Mouse (Mus musculus): ENCODE data around the gene Rfx5. TPM values are rescaled to one million over a fixed set of nuclear protein-coding genes. Genes with fewer than 3 reads are reported as not detected.

Rfx5 gene
- polyA plus RNA-seq, 1 experiment from 2014 or later, result 6.9 TPM

DNA sequence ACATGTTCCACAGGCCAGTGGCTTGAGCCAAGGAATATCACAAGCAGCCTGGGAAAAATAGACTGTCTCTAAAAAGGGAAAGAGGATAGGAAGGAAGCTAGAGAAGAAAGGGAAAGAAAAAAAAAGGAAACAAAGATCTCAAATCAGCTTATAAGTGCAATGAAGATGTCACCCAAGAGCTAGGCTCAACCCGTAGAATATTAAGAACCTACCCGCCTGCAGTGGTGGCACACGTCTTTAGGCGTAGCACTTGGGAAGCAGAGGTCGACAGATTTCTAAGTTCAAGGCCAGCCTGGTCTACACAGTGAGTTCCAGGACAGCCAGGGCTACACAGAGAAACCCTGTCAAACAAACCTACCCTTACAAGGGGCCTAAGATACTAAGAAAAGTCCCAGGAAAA, 19.7 kb downstream of the Rfx5 start:
- Histone ChIP-seq H3K27me3 (replicated peaks) (no peaks in the 10 kb centered on the region), H3K27ac (no peak overlapping the region), H3K4me3 (replicated peaks) (no peak overlapping the region; the same call in 1 of the 2 replicates), H3K9me3 (no peaks in the 10 kb centered on the region), H3K36me3 (no peaks in the 10 kb centered on the region), H3K9ac (no peak overlapping the region), H3K4me2 (replicated peaks) (peak overlapping the region; percentile 73; the same call in 1 of the 2 replicates), H3K4me1 (replicated peaks) (peaks cover 12% of the 10 kb centered on the region; the same call in 1 of the 2 replicates)
- WGBS, result 79% methylated on average over 5 of the region's 5 CpGs
- ATAC-seq, result no peak

DNA sequence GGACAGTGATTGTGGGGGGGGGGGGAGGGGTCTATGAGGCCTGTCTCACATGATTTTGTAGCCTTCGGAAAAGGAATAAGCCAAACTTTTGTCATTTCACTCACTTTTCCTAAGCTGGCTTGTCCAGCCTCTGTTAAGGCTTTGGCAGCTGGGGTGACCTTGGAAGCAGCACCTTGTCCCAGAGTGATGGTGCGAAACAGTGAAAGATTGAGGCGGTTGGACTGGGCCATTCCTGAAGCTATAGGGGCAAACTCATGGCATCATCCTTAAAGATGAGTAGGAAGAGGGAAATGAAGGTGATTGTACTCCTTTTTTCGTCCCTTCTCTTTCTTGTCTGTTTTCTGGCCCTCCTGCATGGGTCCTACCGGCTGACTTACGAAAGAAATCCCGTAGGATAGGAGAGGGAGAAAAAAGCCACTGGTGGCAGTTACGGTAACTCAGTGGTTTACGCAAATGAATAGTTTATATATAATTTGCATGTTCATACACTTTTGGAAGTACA, 20.2 kb downstream of the Rfx5 start:
- ATAC-seq, result peak; percentile 51
- Histone ChIP-seq H3K4me2 (replicated peaks) (peak overlapping the region; percentile 73), H3K4me3 (replicated peaks) (peak overlapping the region; percentile 87), H3K27me3 (replicated peaks) (no peaks in the 10 kb centered on the region), H3K27ac (no peak overlapping the region; the same call in 1 of the 2 replicates), H3K4me1 (replicated peaks) (peaks cover 12% of the 10 kb centered on the region; the same call in 1 of the 2 replicates), H3K9me3 (no peaks in the 10 kb centered on the region), H3K9ac (peak overlapping the region; percentile 60), H3K36me3 (no peaks in the 10 kb centered on the region)
- WGBS, result 17% methylated on average over 9 of the region's 9 CpGs

- Histone ChIP-seq H3K4me2 (replicated peaks) (peak within 1 kb of the TSS; percentile 73), H3K4me1 (replicated peaks) (peaks cover 12% of the 10 kb centered on the region; the same call in 1 of the 2 replicates), H3K9me3 (no peaks in the 10 kb centered on the region), H3K4me3 (replicated peaks) (peak within 1 kb of the TSS; percentile 87), H3K36me3 (no peaks in the 10 kb centered on the region), H3K27ac (peak within 1 kb of the TSS; percentile 96), H3K27me3 (replicated peaks) (no peaks in the 10 kb centered on the region), H3K9ac (peak within 1 kb of the TSS; percentile 90)
- WGBS, result under 1% methylated on average over 57 of the region's 57 CpGs
- peak; percentile 96 for ATAC-seq
Measured at GRCm38 (mm10) chr3:94974528-94975422, 20.9 kb downstream of the Rfx5 start, which contains the start of gene Pi4kb. Gene Pi4kb, plus strand, starts transcription at chr3:94974731.

GRCm38 (mm10) chr3:94984312-94984711, 30.4 kb downstream of the Rfx5 start:
- no peak overlapping the region for H3K4me2 ChIP-seq (replicated peaks)
- no peak overlapping the region for H3K27ac ChIP-seq
- no peak for ATAC-seq
- H3K36me3 ChIP-seq, result peaks cover 5% of the 10 kb centered on the region; the same call in 1 of the 2 replicates
- 92% methylated on average over 11 of the region's 11 CpGs for WGBS
- H3K27me3 ChIP-seq (replicated peaks), result no peaks in the 10 kb centered on the region
- H3K4me3 ChIP-seq (replicated peaks), result no peak overlapping the region
- H3K9ac ChIP-seq, result no peak overlapping the region
- no peaks in the 10 kb centered on the region for H3K9me3 ChIP-seq
- peaks cover 22% of the 10 kb centered on the region for H3K4me1 ChIP-seq (replicated peaks)

GRCm38 (mm10) chr3:94985513-94985912, 31.6 kb downstream of the Rfx5 start:
- H3K36me3 ChIP-seq, result peaks cover 5% of the 10 kb centered on the region
- H3K9me3 ChIP-seq, result no peaks in the 10 kb centered on the region
- no peak overlapping the region for H3K9ac ChIP-seq
- ATAC-seq, result no peak
- H3K4me2 ChIP-seq (replicated peaks), result no peak overlapping the region
- WGBS, result 95% methylated on average over 2 of the region's 2 CpGs
- H3K27me3 ChIP-seq (replicated peaks), result no peaks in the 10 kb centered on the region
- H3K4me3 ChIP-seq (replicated peaks), result no peak overlapping the region
- peaks cover 29% of the 10 kb centered on the region for H3K4me1 ChIP-seq (replicated peaks)
- H3K27ac ChIP-seq, result no peak overlapping the region

- Histone ChIP-seq H3K9ac (no peak overlapping the region), H3K4me3 (replicated peaks) (no peak overlapping the region)
- ATAC-seq, result peak; percentile 91
Measured at GRCm38 (mm10) chr3:94987578-94987977, 33.7 kb downstream of the Rfx5 start.

DNA sequence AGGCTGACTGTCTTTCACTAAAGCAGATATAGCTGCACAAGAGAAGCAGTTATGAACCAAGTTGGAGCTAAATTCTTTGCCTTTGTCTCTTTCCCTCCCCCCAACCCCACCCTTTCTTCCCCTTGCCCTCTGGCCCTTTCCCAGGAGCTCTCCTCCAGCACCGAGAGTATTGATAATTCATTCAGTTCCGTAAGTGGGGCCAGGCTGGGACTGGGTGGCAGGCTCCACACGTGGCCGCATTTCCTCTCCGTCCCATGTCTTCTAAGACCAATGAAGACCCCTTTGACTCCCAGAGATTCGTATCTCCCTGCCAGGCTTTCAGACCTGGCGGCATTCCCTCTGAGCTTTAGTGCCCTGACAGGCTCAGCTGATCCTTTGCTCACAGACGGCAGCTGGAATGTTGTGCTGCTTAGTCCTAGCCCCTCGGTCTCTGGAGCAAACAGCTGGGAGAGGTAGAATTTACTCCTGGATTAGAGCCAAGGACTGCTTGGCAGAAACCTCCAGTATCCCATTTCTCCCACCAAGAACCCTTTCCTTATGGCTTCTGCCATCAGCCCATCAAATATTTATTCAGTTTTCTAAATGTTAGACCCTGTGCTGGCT, 35.4 kb downstream of the Rfx5 start:
- ATAC-seq, result peak; percentile 53
- H3K36me3 ChIP-seq, result peaks cover 12% of the 10 kb centered on the region
- WGBS, result 29% methylated on average over 9 of the region's 9 CpGs
- H3K27me3 ChIP-seq (replicated peaks), result no peaks in the 10 kb centered on the region
- H3K9ac ChIP-seq, result no peak overlapping the region
- peaks cover 29% of the 10 kb centered on the region for H3K4me1 ChIP-seq (replicated peaks)
- H3K4me2 ChIP-seq (replicated peaks), result peak overlapping the region; percentile 18
- H3K9me3 ChIP-seq, result no peaks in the 10 kb centered on the region
- H3K4me3 ChIP-seq (replicated peaks), result no peak overlapping the region
- H3K27ac ChIP-seq, result peak overlapping the region; percentile 9

More at GRCm38 (mm10) chr3:94987578-94987977, 33.7 kb downstream of the Rfx5 start:
- Histone ChIP-seq H3K27me3 (replicated peaks) (no peaks in the 10 kb centered on the region), H3K4me2 (replicated peaks) (no peak overlapping the region), H3K9me3 (no peaks in the 10 kb centered on the region), H3K36me3 (peaks cover 5% of the 10 kb centered on the region), H3K27ac (no peak overlapping the region), H3K4me1 (replicated peaks) (peaks cover 29% of the 10 kb centered on the region)

DNA sequence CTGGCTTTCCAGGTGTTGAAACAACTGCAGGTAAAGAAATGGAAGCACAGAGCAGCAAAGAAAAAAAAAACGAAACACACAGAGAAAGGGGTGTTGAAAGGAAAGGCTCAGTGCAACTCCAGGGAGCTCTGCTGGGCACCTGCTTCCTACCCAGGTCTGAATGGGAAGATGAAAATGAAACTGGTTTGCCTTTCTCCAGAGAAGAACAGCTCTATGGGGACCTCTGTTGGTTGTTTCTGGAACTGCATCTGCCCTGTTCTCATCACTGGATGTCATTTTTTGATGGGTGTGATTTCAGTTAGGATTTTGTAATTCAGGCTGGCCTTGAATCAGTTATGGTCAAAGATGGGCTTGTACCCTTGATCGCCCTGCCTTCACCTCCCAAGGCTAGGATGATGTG, 43.1 kb downstream of the Rfx5 start:
- no peaks in the 10 kb centered on the region for H3K4me1 ChIP-seq (replicated peaks)
- H3K4me3 ChIP-seq (replicated peaks), result no peak overlapping the region
- no peaks in the 10 kb centered on the region for H3K9me3 ChIP-seq
- 27% methylated on average over 2 of the region's 2 CpGs for WGBS
- H3K27me3 ChIP-seq (replicated peaks), result no peaks in the 10 kb centered on the region
- no peak overlapping the region for H3K4me2 ChIP-seq (replicated peaks)
- peaks cover 39% of the 10 kb centered on the region for H3K36me3 ChIP-seq
- H3K27ac ChIP-seq, result no peak overlapping the region
- ATAC-seq, result peak; percentile 57; the same call in 1 of the 2 replicates
- H3K9ac ChIP-seq, result no peak overlapping the region

DNA sequence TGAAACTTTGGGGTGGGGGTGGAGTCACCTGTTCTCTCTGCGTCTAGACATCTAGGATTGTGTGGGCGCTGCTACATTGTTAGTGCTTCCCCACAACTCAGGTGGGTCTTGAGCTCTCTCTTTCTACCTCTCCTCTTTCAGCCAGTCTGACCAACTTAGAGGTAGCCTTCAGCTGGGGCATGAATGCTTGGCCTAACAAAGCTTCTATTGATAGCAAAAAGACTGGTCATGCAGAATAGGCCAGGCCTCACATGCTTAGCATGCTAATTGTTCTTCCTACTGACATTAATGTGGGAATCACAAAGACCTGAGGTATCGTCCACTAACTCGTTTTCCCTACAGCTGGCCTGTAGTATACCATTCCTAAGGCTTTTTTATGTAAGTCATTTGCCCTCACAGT, 48.7 kb downstream of the Rfx5 start:
- 0 out of 2 replicates have a peak, but pooled peaks cover 4% of the 10 kb centered on the region for H3K4me1 ChIP-seq (replicated peaks)
- 80% methylated on average over 4 of the region's 4 CpGs for WGBS
- H3K27me3 ChIP-seq (replicated peaks), result no peaks in the 10 kb centered on the region
- H3K9ac ChIP-seq, result no peak overlapping the region
- no peak overlapping the region for H3K4me3 ChIP-seq (replicated peaks)
- H3K36me3 ChIP-seq, result peaks cover 46% of the 10 kb centered on the region
- H3K4me2 ChIP-seq (replicated peaks), result no peak overlapping the region
- no peak overlapping the region for H3K27ac ChIP-seq
- H3K9me3 ChIP-seq, result no peaks in the 10 kb centered on the region
- no peak for ATAC-seq

- peaks cover 46% of the 10 kb centered on the region for H3K36me3 ChIP-seq
Measured at GRCm38 (mm10) chr3:95003273-95003672, 49.4 kb downstream of the Rfx5 start.

GRCm38 (mm10) chr3:95005651-95006050, 51.8 kb downstream of the Rfx5 start:
- Histone ChIP-seq H3K27ac (no peak overlapping the region), H3K4me1 (replicated peaks) (0 out of 2 replicates have a peak, but pooled peaks cover 4% of the 10 kb centered on the region)
- WGBS, result 90% methylated on average over 3 of the region's 3 CpGs

More at GRCm38 (mm10) chr3:95003273-95003672, 49.4 kb downstream of the Rfx5 start:
- Histone ChIP-seq H3K9me3 (no peaks in the 10 kb centered on the region), H3K4me1 (replicated peaks) (0 out of 2 replicates have a peak, but pooled peaks cover 4% of the 10 kb centered on the region), H3K27me3 (replicated peaks) (no peaks in the 10 kb centered on the region), H3K27ac (no peak overlapping the region), H3K4me2 (replicated peaks) (no peak overlapping the region), H3K4me3 (replicated peaks) (no peak overlapping the region), H3K9ac (no peak overlapping the region)
- ATAC-seq, result no peak

GRCm38 (mm10) chr3:95007706-95008105, 53.8 kb downstream of the Rfx5 start:
- H3K4me3 ChIP-seq (replicated peaks), result no peak overlapping the region
- H3K27me3 ChIP-seq (replicated peaks), result no peaks in the 10 kb centered on the region
- ATAC-seq, result no peak
- H3K27ac ChIP-seq, result no peak overlapping the region
- no peak overlapping the region for H3K9ac ChIP-seq
- 0 out of 2 replicates have a peak, but pooled peaks cover 4% of the 10 kb centered on the region for H3K4me1 ChIP-seq (replicated peaks)
- H3K4me2 ChIP-seq (replicated peaks), result no peak overlapping the region
- peaks cover 65% of the 10 kb centered on the region for H3K36me3 ChIP-seq
- 90% methylated on average over 9 of the region's 9 CpGs for WGBS
- H3K9me3 ChIP-seq, result no peaks in the 10 kb centered on the region

More at GRCm38 (mm10) chr3:95005651-95006050, 51.8 kb downstream of the Rfx5 start:
- H3K36me3 ChIP-seq, result peaks cover 55% of the 10 kb centered on the region
- no peak overlapping the region for H3K9ac ChIP-seq
- H3K4me3 ChIP-seq (replicated peaks), result no peak overlapping the region
- ATAC-seq, result no peak
- no peaks in the 10 kb centered on the region for H3K9me3 ChIP-seq
- no peak overlapping the region for H3K4me2 ChIP-seq (replicated peaks)
- no peaks in the 10 kb centered on the region for H3K27me3 ChIP-seq (replicated peaks)
